Mouse (Mus musculus) retina, embryonic 14.5 days (tissue): Measurements from ENCODE around the gene Trim59.
"Not testable (repeated sequence)": the region's sequence is repeated elsewhere in the genome, so short reads cannot be mapped to it uniquely, and the experiment has no call there.

Source experiments
- DNase-seq: peaks from one replicate; pipeline ENCODE4 v3.0.0-alpha.2; 2015; ENCODE audit warnings: low spot score

The Trim59 gene

DNA sequence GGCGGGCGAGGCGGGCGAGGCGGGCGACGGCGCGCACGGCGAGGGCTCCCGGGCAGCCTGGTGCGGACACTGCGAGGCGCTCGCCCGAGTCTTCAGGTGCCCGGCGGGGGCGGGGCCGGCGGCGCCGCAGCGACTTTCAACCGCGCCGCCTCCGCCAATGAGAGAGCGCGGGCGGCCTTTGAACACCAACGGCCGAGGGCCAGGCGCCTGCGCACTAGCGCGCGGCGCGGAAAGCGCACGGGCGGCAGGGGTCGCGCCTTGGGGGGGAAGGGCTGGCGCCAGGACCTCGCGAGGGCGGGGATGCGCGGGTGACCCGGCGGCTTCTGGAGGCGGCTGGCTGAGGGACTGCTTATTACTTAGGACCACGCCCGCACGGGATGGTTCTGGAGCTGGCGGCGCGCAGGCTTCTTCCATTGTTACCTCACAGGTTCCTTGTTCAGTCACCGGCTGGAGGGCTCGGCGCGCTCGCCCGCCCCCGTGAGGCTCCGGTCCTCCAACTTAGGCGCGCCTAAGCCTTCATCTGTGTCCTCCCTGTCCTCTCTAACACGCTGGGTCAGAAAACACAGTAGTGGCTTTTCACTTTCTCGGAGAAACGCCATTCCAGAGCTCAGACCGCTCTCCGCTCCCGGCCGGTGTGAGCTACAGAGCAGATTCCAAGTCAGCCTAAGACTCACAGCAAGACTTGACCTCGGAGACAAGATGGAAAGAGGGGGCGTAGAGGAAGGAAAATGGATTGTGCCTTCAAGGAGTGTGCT is at the start of gene Trim59:
Gene Trim59, minus strand, starts transcription at position 111 of the 755 bp plus-strand sequence.
- peak; percentile 98 for DNase-seq

DNA sequence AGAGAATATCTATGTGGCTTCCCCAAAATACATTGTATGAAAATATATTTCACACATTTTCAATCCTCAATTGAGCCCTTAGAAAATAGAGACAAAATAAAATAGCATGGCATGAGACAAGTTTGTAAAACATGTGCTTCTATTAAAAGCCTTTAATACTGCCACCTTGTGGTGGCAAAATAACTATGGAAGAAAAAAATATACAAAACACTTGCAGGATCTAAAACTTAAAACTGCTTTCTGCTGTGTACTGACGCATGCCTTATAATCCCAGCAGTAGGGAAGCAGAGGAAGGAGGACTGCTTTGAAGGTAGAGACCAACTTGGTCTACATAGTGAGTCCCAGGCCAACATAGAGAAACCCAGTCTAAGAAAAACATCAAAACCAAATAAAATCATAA is 19.4 kb upstream of the Trim59 start:
- DNase-seq: peak; percentile 61

DNA sequence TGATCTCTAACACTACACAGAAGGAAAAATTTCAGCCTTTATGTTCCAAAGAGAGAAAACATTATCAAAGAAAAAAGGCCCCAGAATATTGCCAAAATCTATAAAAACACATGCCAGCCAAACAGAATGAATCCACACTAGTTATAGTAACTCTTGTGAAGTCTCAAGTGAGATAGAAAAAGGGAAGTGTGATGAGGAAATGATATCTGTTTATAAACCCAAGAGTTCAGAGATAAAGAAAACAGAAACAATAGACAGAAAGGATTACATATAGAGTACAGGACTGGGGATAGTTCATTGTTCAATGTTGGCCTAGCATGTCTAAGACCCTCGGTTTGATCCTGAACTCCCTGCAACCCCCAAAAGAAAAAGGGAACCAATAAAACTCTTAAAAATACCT is 18.2 kb upstream of the Trim59 start:
- DNase-seq: no peak

DNA sequence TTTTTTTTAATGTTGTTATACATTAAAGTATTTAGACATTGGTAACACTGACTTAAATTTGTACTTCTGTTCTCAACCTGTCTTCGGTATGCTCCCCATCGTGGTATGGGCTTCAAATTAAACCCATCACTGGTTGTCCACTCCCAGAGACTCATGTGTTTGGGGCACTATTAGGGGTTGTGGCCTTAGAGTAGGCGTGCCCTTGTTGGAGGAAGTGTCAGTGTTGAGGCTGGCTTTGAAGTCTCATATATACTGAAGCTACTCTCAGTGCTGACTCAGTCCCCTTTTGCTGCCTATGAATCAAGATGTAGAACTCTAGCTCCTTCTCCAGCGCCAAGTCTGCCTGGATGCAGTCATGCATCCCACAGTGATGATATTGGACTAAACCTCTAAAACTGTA is 16.1 kb upstream of the Trim59 start:
- no peak for DNase-seq

DNA sequence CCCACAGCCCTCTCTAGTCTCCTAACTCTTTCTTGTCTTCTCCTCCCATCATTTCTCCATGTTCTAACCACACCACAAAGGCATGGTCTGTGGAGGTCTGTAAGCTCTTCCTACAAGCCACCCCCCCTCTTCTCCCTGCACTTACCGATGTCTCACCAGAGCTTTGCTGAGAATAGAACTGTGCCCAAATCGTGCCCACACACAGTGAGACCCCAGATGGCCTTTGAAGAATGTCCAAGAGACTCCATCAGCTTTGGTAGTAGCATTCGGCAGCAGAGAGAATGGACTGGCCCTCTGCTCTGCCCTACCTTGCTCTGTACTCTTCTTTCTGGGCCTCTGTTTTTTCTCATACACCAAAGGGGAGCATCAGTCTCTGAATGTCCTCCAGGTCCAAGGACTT is 11.3 kb upstream of the Trim59 start:
- no peak for DNase-seq

DNA sequence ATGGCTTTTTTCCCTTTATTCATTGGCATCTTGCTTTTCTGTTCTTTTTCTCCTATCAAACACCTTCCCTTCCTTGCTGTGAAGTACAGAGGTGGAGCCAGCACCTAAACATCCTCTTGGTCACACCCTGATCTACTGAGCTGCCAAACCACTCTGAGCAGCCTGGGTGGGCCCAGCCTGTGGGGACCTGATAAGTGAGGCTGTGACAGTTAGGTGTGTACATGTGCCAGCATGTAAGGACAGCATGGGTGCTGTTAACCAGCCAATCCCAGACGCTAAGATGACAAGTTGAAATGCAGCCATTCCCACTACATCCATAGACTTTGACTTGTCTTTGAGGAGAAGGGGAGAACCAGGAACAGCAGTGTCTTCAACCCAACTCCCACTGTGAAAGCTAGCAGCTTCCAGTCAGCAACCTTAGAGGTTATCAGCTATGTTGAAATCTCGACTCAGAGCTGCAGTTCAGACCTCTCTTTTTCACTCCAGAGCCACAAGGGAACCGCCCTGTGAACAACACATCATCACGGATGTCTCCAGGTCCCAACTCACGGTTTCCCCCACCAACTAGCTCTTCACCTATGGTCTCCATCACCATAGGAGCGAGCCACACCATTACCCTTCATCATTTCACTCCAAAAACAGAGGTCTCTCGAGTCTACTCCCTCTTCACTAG is 10.3 kb upstream of the Trim59 start:
- no peak for DNase-seq

DNA sequence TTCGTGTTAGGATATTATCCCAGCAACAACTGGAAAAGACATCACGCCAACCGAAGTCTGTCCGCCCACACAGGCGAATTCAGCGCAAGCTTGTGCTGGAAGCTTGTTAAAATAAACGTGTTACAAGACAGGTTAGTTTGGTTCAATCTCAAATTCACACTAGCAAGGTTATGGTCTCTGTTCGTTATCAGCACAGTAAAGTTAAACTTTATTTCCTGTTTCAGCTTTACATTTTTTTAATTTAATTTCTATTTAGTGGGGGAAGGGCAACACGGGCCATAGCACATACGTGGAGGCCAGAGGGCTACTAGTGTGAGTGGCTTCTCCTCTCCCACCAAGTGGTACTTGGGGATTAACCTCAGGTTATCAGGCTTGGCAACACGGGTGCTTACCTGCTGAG is 7.3 kb upstream of the Trim59 start:
- DNase-seq: no peak

DNA sequence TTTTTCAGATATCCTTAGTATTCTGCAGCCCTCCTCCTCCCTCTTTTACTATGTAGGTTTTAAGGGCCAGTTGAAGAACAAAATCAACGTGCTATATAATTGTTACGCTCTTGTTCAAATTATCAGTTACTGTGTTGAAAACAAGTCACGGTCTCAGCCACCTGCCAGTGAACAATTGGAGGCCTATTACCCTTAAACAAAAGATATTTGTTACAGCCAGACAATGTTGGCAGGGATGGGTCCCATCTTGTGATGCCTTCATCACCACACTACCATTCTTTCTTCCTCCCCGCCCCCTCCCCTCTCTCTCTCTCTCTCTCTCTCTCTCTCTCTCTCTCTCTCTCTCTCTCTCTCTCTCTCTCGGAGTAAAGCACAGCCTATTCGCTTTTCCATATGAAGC is 4.5 kb upstream of the Trim59 start:
- DNase-seq: no peak

DNA sequence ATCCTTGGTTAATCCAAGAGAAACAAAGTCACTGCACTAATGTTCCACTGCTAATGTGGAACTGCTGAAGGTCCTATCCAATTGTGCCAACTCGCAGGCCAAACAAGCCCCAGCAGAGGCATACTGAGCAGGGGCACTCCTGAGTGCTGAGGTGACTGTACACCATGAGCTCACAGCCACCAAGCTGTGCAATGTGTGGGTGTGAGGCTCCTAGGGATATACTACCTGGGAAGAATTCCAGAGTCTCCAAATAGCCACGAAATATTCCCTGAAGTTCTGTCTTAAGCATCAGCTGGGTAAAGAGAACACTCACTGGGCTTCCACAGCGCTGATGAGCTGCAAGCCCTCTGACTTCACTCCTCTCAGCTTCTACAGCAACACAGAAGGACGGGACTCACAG is 3.1 kb upstream of the Trim59 start:
- DNase-seq: no peak

DNA sequence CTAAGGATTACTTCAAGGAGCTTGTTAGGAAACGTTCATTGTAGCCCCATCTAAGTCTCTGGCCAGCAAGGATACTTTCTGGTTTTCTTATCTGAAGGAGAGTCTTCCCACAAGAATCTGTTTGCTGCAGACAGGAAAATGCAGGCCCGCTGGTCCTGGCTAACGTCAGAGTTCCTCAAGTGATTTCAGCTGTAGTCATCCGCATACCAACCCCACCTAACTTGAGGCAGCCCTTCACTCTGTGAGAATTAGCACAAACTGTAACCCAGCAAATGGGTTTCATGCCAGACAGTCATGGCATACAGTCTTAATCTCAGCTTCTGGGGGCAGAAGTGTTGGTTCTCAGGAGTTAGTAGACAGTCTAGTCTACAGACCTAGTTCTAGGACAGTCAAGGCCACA is 2.0 kb upstream of the Trim59 start:
- no peak for DNase-seq

DNA sequence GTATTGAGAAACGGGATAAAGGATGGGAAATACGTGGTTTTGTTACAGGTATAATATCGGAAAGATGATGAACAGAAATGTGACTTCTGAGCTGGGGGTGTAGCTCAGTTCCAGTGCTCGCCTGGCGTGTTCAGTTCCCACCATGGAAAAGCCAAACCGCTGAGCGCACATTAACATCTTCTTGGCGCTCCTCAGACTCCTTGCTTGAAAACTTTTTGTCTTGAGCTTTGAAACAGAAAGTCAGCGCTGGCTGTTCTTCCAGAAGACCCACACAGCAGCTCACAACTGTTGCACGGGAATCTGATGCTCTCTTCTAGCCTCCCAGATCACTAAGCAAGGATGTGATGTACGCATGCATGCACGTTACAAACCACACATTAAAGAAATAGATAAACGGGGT is 1.2 kb upstream of the Trim59 start:
- peak; percentile 45 for DNase-seq

DNA sequence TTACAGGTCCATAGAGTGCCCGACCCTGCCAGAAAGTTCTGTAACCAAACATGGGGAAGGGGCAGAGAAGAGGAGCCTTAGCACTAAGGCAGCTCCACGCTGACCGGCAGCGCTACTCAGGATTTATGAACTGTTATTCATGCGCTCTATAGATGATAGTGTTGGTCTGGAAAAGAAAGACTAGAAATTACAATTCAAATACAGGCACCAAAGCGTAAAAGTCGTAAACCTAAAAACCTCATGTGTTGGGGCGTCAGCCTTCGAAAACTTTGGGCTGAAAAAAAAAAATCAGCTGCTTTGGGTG is 797 bp upstream of the Trim59 start:
- no peak for DNase-seq

DNA sequence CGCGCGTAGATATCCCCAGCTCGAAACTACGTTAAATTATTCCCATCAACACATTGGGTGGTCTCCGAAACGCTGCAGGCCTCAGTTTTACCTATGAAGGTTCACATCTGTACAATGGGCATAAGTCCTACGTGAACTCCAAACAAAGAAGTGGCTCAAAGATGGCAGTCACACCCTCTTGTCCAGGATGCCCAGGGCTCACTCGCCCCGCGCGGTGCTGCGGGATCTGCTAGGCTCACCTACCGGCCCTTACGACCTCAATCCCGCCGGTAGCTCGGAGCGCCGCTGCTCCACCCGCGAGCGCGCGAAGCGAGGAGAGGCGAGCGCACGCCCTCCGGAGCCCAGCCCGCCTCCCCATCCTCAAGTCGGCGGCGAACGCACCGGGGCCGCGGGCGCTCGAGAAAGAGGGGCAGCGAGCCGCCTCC is 376 bp downstream of the Trim59 start:
- DNase-seq: peak; percentile 69

DNA sequence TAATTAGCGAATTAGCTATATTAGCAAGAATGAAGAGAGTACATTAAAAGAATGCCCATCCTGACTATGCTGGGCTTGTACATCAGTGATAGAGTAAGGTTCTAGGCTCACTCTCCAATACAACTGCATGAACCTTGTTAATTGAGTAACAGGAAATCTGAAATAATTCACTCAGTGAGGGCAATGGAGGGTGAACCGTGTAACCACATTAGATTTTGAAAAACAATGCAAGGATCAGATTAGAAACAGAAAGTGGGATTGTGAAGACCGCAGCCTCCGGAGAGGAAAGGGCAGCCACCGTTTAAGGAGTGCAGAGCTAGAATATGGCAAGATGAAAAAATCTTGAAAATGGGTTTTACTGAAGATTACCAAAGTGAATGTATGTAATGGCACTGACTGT is 3.3 kb downstream of the Trim59 start:
- no peak for DNase-seq

DNA sequence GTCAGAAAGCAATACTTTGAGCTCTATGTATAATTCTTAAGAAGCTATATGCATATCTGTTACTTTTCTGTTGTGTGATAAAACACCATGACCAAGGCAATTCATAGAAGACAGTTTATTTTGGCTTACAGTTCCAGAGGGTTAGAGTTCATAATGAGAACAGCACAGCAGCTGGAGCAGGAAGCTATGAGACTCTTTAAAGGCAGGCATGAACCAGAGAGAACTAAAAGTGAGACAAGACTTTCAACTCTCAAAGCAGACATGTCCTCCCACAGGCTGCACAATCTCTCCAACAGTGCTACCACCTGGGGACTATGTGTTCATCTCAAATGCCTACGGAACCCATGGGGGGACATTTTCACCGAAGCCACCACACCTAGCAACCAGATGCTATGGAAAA is 4.5 kb downstream of the Trim59 start:
- no peak for DNase-seq

DNA sequence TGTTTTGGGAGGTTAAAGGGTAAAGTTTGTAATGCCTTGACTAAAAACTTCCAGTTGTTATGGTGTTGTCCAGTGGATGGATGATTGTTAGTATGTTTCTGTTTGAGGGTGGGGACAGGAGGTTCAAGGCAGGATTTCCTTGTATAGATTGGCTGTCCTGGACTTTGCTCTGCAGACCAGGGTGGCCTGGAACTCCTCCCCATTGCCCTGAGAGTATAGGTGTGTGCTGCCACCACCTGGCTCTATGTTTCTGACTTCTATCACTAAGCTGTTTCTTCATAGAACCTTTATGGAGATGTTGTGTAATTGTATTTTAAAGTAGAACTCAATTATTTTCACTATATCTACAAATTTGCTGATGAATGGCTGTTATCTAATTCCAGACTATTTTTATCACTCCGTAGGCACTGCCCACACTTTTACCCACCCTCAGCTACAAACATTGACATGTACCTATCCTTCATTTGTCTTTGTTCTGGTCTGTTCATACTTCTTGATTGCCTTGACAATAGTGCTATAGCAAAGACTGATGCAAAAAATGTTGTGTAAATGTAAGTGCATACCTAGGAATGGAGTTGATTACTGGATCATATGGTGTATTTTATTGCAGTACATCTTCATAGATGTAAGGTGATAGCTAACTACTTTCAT is 18.3 kb downstream of the Trim59 start:
- no peak for DNase-seq

DNA sequence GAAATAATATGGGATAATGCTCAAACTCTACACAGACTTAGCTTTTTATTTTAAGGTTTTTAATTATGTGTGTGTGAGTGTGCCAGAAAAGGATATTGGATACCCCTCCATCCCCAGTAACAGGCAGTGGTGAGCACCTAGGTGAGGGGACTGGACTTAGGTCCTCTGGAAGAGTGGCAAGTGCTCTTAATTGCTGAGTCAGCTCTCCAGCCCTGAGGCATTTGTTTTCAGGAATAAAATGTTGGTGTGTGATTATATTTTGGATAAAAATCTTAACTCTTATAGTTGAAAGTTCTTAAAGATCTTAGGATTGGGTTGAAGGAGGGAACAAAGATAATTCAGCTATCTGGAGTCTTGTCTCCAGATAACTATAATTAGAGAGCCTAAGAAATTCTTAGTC is 23.8 kb downstream of the Trim59 start:
- DNase-seq: no peak

DNA sequence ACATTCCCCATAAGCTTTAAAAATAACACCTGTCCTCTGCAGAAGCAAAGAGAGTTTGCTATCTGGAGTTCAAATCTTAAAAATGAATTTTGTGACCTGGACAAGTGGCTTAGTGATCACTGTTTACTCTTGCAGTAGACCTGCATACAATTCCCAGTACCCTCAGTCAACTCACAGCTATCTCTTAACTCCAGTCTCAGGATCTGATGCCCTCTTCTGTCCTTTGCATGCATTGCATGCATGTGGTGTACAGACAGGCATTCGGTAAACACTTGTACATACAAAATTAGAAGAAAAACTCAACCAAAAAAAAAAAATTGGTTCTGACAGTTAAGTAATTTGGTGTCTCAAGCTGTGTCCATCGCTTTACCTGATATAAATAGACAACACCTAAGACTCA is 24.3 kb downstream of the Trim59 start:
- no peak for DNase-seq

DNA sequence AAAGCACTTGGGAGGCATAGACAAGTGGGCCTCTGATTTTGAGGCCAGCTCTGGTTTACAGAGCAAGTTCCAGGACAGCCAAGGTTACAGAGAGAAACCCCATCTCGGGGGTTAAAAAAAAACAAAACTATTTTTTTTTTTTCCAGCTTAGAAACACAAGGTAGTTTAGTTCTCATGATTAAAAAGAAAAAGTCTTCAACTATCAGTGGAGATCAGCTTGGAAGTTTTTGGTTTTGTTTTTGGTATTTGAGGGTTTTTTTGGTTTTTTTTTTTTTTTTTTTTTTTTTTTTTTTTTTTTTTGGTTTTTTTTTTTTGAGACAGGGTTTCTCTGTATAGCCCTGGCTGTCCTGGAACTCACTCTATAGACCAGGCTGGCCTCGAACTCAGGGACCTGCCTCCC is 25.9 kb downstream of the Trim59 start:
- DNase-seq: not testable (repeated sequence)

DNA sequence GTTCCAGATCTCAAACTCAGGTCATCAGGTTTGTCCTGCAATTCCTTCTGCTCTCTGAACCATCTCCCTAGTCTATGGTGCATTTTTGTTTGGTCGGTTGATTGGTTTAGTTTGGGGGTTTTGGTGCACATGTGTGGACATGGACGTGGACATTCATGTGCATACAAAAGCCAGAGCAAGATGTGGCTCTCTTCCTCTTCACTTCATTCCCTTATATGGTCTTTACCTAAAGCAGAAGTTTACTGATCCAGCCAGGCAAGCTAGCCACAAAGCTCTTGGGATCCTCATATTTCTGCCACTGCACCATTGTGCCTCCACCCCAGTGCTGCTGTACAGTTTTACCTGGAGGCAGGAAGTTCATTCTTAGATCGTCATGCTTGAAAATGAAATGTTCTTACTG is 27.4 kb downstream of the Trim59 start:
- DNase-seq: no peak

DNA sequence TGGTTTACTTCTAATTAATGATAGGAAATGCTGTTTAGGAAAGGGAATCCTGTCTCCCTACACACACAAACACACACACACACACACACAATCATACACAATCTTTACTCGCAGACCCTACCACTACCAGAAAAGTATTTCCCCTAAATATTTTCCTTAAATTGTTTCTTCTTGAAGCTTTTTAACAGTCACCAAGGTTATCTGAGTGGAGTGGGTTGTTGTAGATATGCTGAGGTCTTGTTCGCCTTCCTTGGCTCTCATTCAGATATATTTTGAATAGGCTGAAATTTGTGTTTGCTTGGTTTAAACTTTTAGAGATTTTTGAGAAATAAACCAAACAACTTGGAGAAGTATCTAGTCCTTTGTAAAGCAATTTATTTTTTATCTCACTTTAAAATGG is 35.7 kb downstream of the Trim59 start:
- DNase-seq: no peak

DNA sequence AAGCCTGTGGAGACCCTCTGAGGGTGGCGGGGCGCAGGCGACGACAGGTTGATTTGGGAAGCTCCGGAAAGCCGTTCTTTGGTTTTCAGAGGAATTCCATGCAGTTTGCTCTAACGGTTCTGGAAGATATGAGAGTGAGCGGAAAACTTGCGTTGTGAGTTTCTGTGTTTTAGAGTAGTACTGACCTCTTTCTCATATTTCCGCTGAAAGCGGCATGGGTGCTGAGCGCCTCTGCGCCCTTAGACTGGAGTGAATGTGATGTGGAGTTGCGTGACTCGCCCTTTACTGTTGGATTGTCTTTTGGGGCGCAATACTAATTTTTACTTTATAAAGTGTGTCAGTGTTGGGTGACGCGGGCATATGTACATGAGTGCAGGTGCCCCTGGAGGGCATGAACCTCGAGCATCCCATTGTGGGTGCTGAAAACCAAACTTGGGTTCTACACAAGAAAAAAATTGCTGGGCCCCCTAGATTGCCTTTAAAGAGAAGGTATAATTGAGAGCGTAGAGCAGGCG is 38.3 kb downstream of the Trim59 start:
- no peak for DNase-seq
